Mouse (Mus musculus) brain, embryonic 14.5 days (tissue): Measurements from ENCODE around the gene Casq2.

Source experiments
- CTCF ChIP-seq: fragments of 200-500 bp; IDR thresholded peaks from 2 replicates; pipeline ENCODE4 v1.5.1; 2012; ENCODE audit warnings: inconsistent platforms, mild to moderate bottlenecking, moderate library complexity, borderline replicate concordance; ENCODE audit not compliant: insufficient read depth, insufficient read length; ENCODE audit errors: extremely low read depth
- POLR2A ChIP-seq: fragments of 200-500 bp; IDR thresholded peaks from 2 replicates; pipeline ENCODE4 v1.6.1; 2012; ENCODE audit warnings: mild to moderate bottlenecking, inconsistent platforms, borderline replicate concordance; ENCODE audit not compliant: poor library complexity, insufficient read depth, insufficient read length, severe bottlenecking; ENCODE audit errors: extremely low read depth

GRCm38 (mm10) chr3:102120947-102121346 is 34.7 kb downstream of the Casq2 start:
- TF ChIP-seq CTCF, result no peak
- no peak for TF ChIP-seq POLR2A
